Comparison of ENCODE assay signal across 22 mouse cellular contexts in genomic region chr7:114950759-114951158, GRCm38 (mm10).
A peak's percentile ranks its signal among the peaks of the same experiment; 100 is the strongest.
DNase-seq lines count a peak whose midpoint lies in the region; ATAC-seq and TF ChIP-seq lines count a peak whose summit lies in the region.
"Had no signal": no experiment of that assay in that cellular context is flagged by ENCODE, and none has a peak within 500 bp of the region (broad histone marks: within the 10 kb centered on the region; RNA-seq: fewer than 3 reads in every experiment).

No protein-coding gene starts in this region.

- no peak overlapping the region for H3K9ac ChIP-seq in CH12.LX (ENCODE audit: insufficient read depth, low read depth)
- H3K9ac ChIP-seq: embryonic facial prominence, embryonic 13.5 days; forebrain, embryonic 12.5 days; forebrain, postnatal 0 days; heart, embryonic 15.5 days; hindbrain, embryonic 14.5 days had no signal

- no peak overlapping the region for H3K27ac ChIP-seq in CH12.LX (ENCODE audit: insufficient read depth, low read depth)
- H3K27ac ChIP-seq: embryonic facial prominence, embryonic 13.5 days; forebrain, embryonic 12.5 days; heart, adult 2 months; heart, embryonic 15.5 days; hindbrain, embryonic 10.5 days; hindbrain, embryonic 14.5 days had no signal

- H3K9me3 ChIP-seq in CH12.LX (replicated peaks; ENCODE audit: low read length) = no peaks in the 10 kb centered on the region
- H3K9me3 ChIP-seq: embryonic facial prominence, embryonic 13.5 days; forebrain, embryonic 12.5 days; heart, embryonic 15.5 days; hindbrain, embryonic 10.5 days had no signal

- H3K4me1 ChIP-seq in CH12.LX (ENCODE audit: control insufficient read depth in 1 of 2, insufficient read depth in 2 of 2) = peaks cover 6 to 36% of the 10 kb centered on the region in 2 experiments; a peak in 3 of 4 replicates
- H3K4me1 ChIP-seq: embryonic facial prominence, embryonic 13.5 days; forebrain, embryonic 12.5 days; heart, embryonic 15.5 days; hindbrain, embryonic 10.5 days had no signal

- DNase-seq in A20 (ENCODE audit: low read depth, low spot score) (peak; percentile 62), CH12.LX (ENCODE audit: extremely low read depth) (peak; percentile 60)
- DNase-seq in kidney, adult 8-10 months = no peak
- no peak for DNase-seq in kidney, postnatal 36 days
- no peak for DNase-seq in frontal cortex, postnatal 14 days (ENCODE audit: low spot score in 2 of 2)
- DNase-seq: adrenal gland, adult 2 months; adrenal gland, postnatal 25 days; cerebellum, adult 2 months; cerebellum, postnatal 14 days; forebrain, postnatal 0 days; heart, adult 2 months; heart, postnatal 14 days had no signal

- no peak for TF ChIP-seq CTCF in CH12.LX (conservative IDR thresholded peaks at IDR 0.05 in 1 of 2, IDR thresholded peaks at IDR 0.05 in 1 of 2; ENCODE audit: low read depth in 2 of 2, low read length in 2 of 2)

- no peaks in the 10 kb centered on the region for H3K36me3 ChIP-seq in CH12.LX (replicated peaks in 1 of 2; ENCODE audit: control insufficient read depth in 1 of 2, insufficient read depth in 1 of 2, low read length in 1 of 2)
- H3K36me3 ChIP-seq: embryonic facial prominence, embryonic 13.5 days; forebrain, embryonic 12.5 days; heart, embryonic 15.5 days; hindbrain, embryonic 10.5 days had no signal

- peak; percentile 64 for TF ChIP-seq EP300 in CH12.LX (IDR thresholded peaks at IDR 0.05; ENCODE audit: low read length)

- no peaks in the 10 kb centered on the region for H3K27me3 ChIP-seq in CH12.LX (replicated peaks)
- H3K27me3 ChIP-seq: embryonic facial prominence, embryonic 13.5 days; heart, embryonic 15.5 days had no signal

- in situ Hi-C loops in CH12.LX (cut with MboI; ENCODE audit: low pct_ligation_motif_present, low pct_unique_long_range_greater_than_20kb, low sequenced_read_pairs) = no loop called here

- no peaks in the 10 kb centered on the region for H3K79me2 ChIP-seq in CH12.LX (replicated peaks; ENCODE audit: control insufficient read depth, extremely low read depth, insufficient read depth, poor library complexity, severe bottlenecking)

- ATAC-seq in common myeloid progenitor, adult 5-6 weeks (replicated peaks; ENCODE audit: low read depth, poor library complexity, severe bottlenecking) = peak; percentile 76
- peak; percentile 70 for ATAC-seq in megakaryocyte progenitor cell, adult 5-6 weeks (replicated peaks; ENCODE audit: poor library complexity)
- ATAC-seq: CD4-positive, CD25-positive, alpha-beta regulatory T cell, adult 4 months; forebrain, postnatal 0 days; intestine, embryonic 16.5 days had no signal

- dilution Hi-C loops in CH12.LX (cut with MboI; ENCODE audit: extremely low pct_ligation_motif_present, extremely low pct_unique_long_range_greater_than_20kb, low sequenced_read_pairs) = no loop called here

- no peak for TF ChIP-seq POLR2A in CH12.LX (IDR thresholded peaks at IDR 0.05; ENCODE audit: low read depth, low read length)

- no peak for TF ChIP-seq RAD21 in CH12.LX (IDR thresholded peaks at IDR 0.05; ENCODE audit: low read depth, low read length)

- H3K4me3 ChIP-seq in CH12.LX (replicated peaks in 1 of 3; ENCODE audit: low read depth in 2 of 3, low read length in 2 of 3, poor library complexity in 1 of 3) = no peak overlapping the region
- H3K4me3 ChIP-seq: embryonic facial prominence, embryonic 13.5 days; forebrain, embryonic 12.5 days; heart, adult 2 months; heart, embryonic 15.5 days; hindbrain, embryonic 10.5 days had no signal

- no peak overlapping the region for H3K4me2 ChIP-seq in CH12.LX (ENCODE audit: insufficient read depth, low read depth, poor library complexity, severe bottlenecking)
- H3K4me2 ChIP-seq: embryonic facial prominence, embryonic 13.5 days; forebrain, embryonic 12.5 days; heart, embryonic 11.5 days; heart, embryonic 15.5 days; hindbrain, embryonic 14.5 days had no signal

TF ChIP-seq in CH12.LX, 34 proteins besides CTCF, POLR2A, EP300 and RAD21:
- peak; percentile 10; the same call in 1 of the 2 replicates for TF ChIP-seq IRF4 (IDR thresholded peaks at IDR 0.05; ENCODE audit: low read depth, low read length)
- no peak for TF ChIP-seq USF1 (IDR thresholded peaks at IDR 0.05; ENCODE audit: low read depth, low read length)
- TF ChIP-seq MEF2A (IDR thresholded peaks at IDR 0.05; ENCODE audit: borderline replicate concordance, low read depth, low read length) = 0 out of 2 replicates have a peak, but pooled peaks have one; percentile 13
- 0 out of 2 replicates have a peak, but pooled peaks have one; percentile 19 for TF ChIP-seq BHLHE40 (IDR thresholded peaks at IDR 0.05; ENCODE audit: low read depth, low read length)
TF ChIP-seq in CH12.LX: peak in this region for 3.

Comparison
In these comparisons a context has a peak if more than half of its experiments do, and no peak if none do; other contexts are left out.
1. DNase-seq: peak in A20 (single experiment) and CH12.LX (single experiment); none in kidney, adult 8-10 months (0 of 2), kidney, postnatal 36 days (0 of 2) and frontal cortex, postnatal 14 days (0 of 2).